Mouse (Mus musculus) limb, embryonic 11.5 days (tissue): ENCODE results near the gene Sprr4. TPM values are rescaled to one million over a fixed set of nuclear protein-coding genes. Genes with fewer than 3 reads are reported as not detected.
"Not testable (repeated sequence)": the region's sequence is repeated elsewhere in the genome, so short reads cannot be mapped to it uniquely, and the experiment has no call there.

Source experiments
- ATAC-seq: fragments of 200-750 bp; cut with Nextera tagmentation; 2 replicates; pipeline ENCODE4 v1.8.0; 2017; ENCODE audit warnings: low read depth; ENCODE audit not compliant: insufficient number of reproducible peaks, low FRiP score, low TSS enrichment
- DNase-seq: peaks from one replicate; pipeline ENCODE4 v3.0.0-alpha.2; 2015; ENCODE audit warnings: low spot score
- H3K27ac ChIP-seq: fragments of 300-500 bp; sonication (generic); replicated peaks from 2 replicates; pipeline ENCODE4 v1.5.1; 2014; ENCODE audit warnings: low read depth, mild to moderate bottlenecking, low read length
- H3K27me3 ChIP-seq: fragments of 300-500 bp; sonication (generic); 2 replicates; pipeline ENCODE4 v1.6.1; 2014; ENCODE audit warnings: mild to moderate bottlenecking, low read length, mixed read lengths; ENCODE audit not compliant: control insufficient read depth, insufficient read depth
- H3K36me3 ChIP-seq: fragments of 300-500 bp; sonication (generic); 2 replicates; pipeline ENCODE4 v1.6.1; 2014; ENCODE audit warnings: mild to moderate bottlenecking, low read length, moderate library complexity, mixed read lengths; ENCODE audit not compliant: control insufficient read depth, insufficient read depth
- H3K4me1 ChIP-seq: fragments of 300-500 bp; sonication (generic); 2 replicates; pipeline ENCODE4 v1.6.1; 2014; ENCODE audit warnings: low read length, mixed read lengths; ENCODE audit not compliant: control insufficient read depth, insufficient read depth
- H3K4me2 ChIP-seq: fragments of 300-500 bp; sonication (generic); 2 replicates; pipeline ENCODE4 v1.6.1; 2014; ENCODE audit warnings: low read depth, mild to moderate bottlenecking, moderate library complexity; ENCODE audit not compliant: severe bottlenecking
- H3K4me3 ChIP-seq: fragments of 300-500 bp; sonication (generic); 2 replicates; pipeline ENCODE4 v1.5.1; 2014; ENCODE audit warnings: low read depth, low read length
- H3K9ac ChIP-seq: fragments of 300-500 bp; sonication (generic); 2 replicates; pipeline ENCODE4 v1.6.1; 2014; ENCODE audit warnings: mild to moderate bottlenecking, low read length
- H3K9me3 ChIP-seq: fragments of 300-500 bp; sonication (generic); 2 replicates; pipeline ENCODE4 v1.6.1; 2016; ENCODE audit warnings: low read length; ENCODE audit not compliant: control insufficient read depth
- WGBS: fragments of 180-500 bp; shearing (Covaris S2); extraction: QIAGEN DNeasy Blood & Tissue Kit; methylation state at CpG from one replicate; pipeline ENCODE4 v1.1.7; 2014; 5-methylcytosine and 5-hydroxymethylcytosine counted together
- polyA plus RNA-seq: library from polyadenylated mRNA; unstranded; fragments of >200 nt; fragmentation: Nextera tagmentation; extraction: Ambion mirVana; gene quantifications from 2 replicates; pipeline ENCODE4 v1.2.1, GENCODE M21; 2014

Sprr4 gene
- polyA plus RNA-seq, 1 experiment from 2014 or later = not detected

GRCm38 (mm10) chr3:92481249-92481648 is 19.0 kb downstream of the Sprr4 start:
- not testable (repeated sequence) for H3K9me3 ChIP-seq, H3K36me3 ChIP-seq, H3K27ac ChIP-seq, H3K27me3 ChIP-seq, H3K4me3 ChIP-seq, H3K9ac ChIP-seq, ATAC-seq, H3K4me2 ChIP-seq, H3K4me1 ChIP-seq
- DNase-seq = peak; percentile 24

- no peak for ATAC-seq
- Histone ChIP-seq H3K4me3 (no peak overlapping the region), H3K36me3 (no peaks in the 10 kb centered on the region), H3K9ac (no peak overlapping the region), H3K4me1 (no peaks in the 10 kb centered on the region), H3K27me3 (no peaks in the 10 kb centered on the region), H3K9me3 (no peaks in the 10 kb centered on the region), H3K4me2 (no peak overlapping the region), H3K27ac (no peak overlapping the region)
- 91% methylated on average over 2 of the region's 2 CpGs for WGBS
- no peak for DNase-seq
Observed at GRCm38 (mm10) chr3:92470111-92470510, 30.2 kb downstream of the Sprr4 start.

DNA sequence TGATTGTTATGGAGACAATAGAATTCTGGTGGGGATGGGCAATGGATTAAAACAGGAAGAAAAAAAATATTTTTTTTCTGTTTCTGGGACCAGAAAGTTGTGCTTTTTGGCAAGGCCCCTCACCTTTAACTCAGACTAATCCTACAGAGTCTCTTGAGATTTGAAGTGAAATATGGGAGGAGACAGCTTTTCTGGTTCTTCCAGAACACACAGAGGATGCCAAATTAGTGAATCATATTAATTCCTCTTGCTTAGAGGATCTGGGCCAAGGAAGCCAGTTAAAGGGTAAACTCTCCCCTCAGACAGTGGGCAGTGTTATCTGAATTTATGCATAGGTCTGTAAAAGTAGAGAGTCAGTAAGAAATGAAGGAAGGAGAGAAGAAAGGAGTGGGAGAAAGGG is 32.9 kb downstream of the Sprr4 start:
- no peaks in the 10 kb centered on the region for H3K27me3 ChIP-seq
- no peaks in the 10 kb centered on the region for H3K9me3 ChIP-seq
- no peak overlapping the region for H3K9ac ChIP-seq
- no peaks in the 10 kb centered on the region for H3K36me3 ChIP-seq
- no peaks in the 10 kb centered on the region for H3K4me1 ChIP-seq
- no peak overlapping the region for H3K4me3 ChIP-seq
- no peak overlapping the region for H3K27ac ChIP-seq
- ATAC-seq = no peak
- H3K4me2 ChIP-seq = no peak overlapping the region
- no peak for DNase-seq

DNA sequence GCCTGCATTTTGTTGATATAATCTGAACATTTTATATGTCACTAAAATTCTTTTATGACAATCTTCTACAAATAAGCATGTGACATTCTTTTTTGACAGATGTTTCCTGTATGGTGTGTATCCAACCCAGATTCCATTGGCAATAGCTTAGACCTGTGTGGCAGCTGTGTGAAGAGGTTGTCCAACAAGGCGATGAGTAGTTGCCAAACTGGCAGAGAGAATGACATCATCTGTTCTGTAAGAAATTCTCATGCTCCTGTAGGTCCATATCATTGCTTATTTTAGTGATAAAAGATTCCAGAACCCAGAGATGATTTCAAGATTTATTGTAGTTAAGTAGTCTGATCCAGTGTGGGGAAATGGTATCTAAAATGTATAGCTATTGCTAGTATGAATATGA is 33.7 kb downstream of the Sprr4 start:
- no peaks in the 10 kb centered on the region for H3K9me3 ChIP-seq
- H3K27me3 ChIP-seq = no peaks in the 10 kb centered on the region
- H3K9ac ChIP-seq = no peak overlapping the region
- H3K4me3 ChIP-seq = no peak overlapping the region
- no peak overlapping the region for H3K27ac ChIP-seq
- H3K4me1 ChIP-seq = no peaks in the 10 kb centered on the region
- no peaks in the 10 kb centered on the region for H3K36me3 ChIP-seq
- H3K4me2 ChIP-seq = no peak overlapping the region
- 80% methylated on average over 1 of the region's 1 CpGs for WGBS
- DNase-seq (no peak), ATAC-seq (no peak)

- Histone ChIP-seq H3K27me3 (no peaks in the 10 kb centered on the region), H3K9ac (no peak within 1 kb of the TSS), H3K4me2 (no peak within 1 kb of the TSS), H3K36me3 (no peaks in the 10 kb centered on the region), H3K4me1 (no peaks in the 10 kb centered on the region), H3K9me3 (no peaks in the 10 kb centered on the region), H3K27ac (no peak within 1 kb of the TSS), H3K4me3 (no peak within 1 kb of the TSS)
- WGBS = 74% methylated on average over 2 of the region's 2 CpGs
- DNase-seq = no peak
- ATAC-seq = no peak
Observed at GRCm38 (mm10) chr3:92458620-92459019, 41.7 kb downstream of the Sprr4 start, which contains the start of gene Sprr3. TSS of gene Sprr3 (minus strand) at chr3:92458720.

DNA sequence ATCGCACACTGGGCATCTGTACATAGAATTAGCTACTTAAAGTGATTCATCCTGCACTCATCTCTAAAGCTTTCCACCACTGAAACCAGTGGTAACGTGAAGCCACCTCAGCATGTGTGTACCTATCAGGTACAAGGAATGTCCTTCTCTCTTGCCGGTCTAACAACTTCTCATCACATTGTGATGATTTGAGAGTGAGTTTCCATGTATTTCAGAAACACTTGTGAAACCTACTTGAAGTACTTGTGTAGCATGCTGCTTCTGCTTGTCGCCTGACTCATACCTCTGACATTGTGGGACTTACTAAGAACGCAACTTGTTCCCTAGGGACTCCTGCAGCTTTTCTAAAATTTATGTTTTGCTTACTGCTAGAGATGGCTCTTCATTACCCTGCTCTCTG is 45.1 kb downstream of the Sprr4 start:
- 88% methylated on average over 5 of the region's 5 CpGs for WGBS
- Histone ChIP-seq H3K4me2 (no peak overlapping the region), H3K4me3 (no peak overlapping the region), H3K4me1 (no peaks in the 10 kb centered on the region), H3K36me3 (no peaks in the 10 kb centered on the region), H3K27me3 (no peaks in the 10 kb centered on the region), H3K9ac (no peak overlapping the region), H3K27ac (no peak overlapping the region), H3K9me3 (no peaks in the 10 kb centered on the region)
- ATAC-seq (no peak), DNase-seq (no peak)

Other genes starting within 250 kb of the Sprr4 start
- gene Sprr2a3, start 215.1 kb downstream of the Sprr4 start, polyA plus RNA-seq = not detected in 2 replicates
- gene Sprr2b, start 183.9 kb downstream of the Sprr4 start, polyA plus RNA-seq = not detected in 2 replicates
- not detected in 2 replicates for gene Sprr2d, start 161.4 kb downstream of the Sprr4 start, polyA plus RNA-seq
- not detected in 2 replicates for gene Sprr2e, start 148.3 kb downstream of the Sprr4 start, polyA plus RNA-seq
- not detected in 2 replicates for gene Sprr2f, start 135.3 kb downstream of the Sprr4 start, polyA plus RNA-seq
- not detected in 2 replicates for gene Sprr2h, start 114.8 kb downstream of the Sprr4 start, polyA plus RNA-seq
- gene Sprr2i, start 92.5 kb downstream of the Sprr4 start, polyA plus RNA-seq = not detected in 2 replicates
- gene Sprr2j-ps, start 82.4 kb downstream of the Sprr4 start, polyA plus RNA-seq = not detected in 2 replicates
- 4.9 and 5.8 TPM in 2 replicates for gene Gm9774, start 71.1 kb downstream of the Sprr4 start, polyA plus RNA-seq
- not detected in 2 replicates for gene Sprr2k, start 67.9 kb downstream of the Sprr4 start, polyA plus RNA-seq
- gene Sprr1b, start 61.7 kb downstream of the Sprr4 start, polyA plus RNA-seq = not detected in 2 replicates
- gene Sprr3, start 41.8 kb downstream of the Sprr4 start, polyA plus RNA-seq = not detected in 2 replicates
- not detected in 2 replicates for gene Sprr1a, start 14.6 kb downstream of the Sprr4 start, polyA plus RNA-seq
- gene 2310046K23Rik, start 34.0 kb upstream of the Sprr4 start, polyA plus RNA-seq = not detected in 2 replicates
- gene Ivl, start 73.2 kb upstream of the Sprr4 start, polyA plus RNA-seq = not detected in 2 replicates
- not detected in 2 replicates for gene Smcp, start 88.5 kb upstream of the Sprr4 start, polyA plus RNA-seq
- gene 2210017I01Rik, start 107.0 kb upstream of the Sprr4 start, polyA plus RNA-seq = not detected in 2 replicates
- gene Lce6a, start 121.2 kb upstream of the Sprr4 start, polyA plus RNA-seq = not detected in 2 replicates
- not detected in 2 replicates for gene Lce1a1, start 147.8 kb upstream of the Sprr4 start, polyA plus RNA-seq
- gene Lce1b, start 156.4 kb upstream of the Sprr4 start, polyA plus RNA-seq = not detected in 2 replicates
- gene Lce1a2, start 169.8 kb upstream of the Sprr4 start, polyA plus RNA-seq = not detected in 2 replicates
- gene Lce1c, start 178.8 kb upstream of the Sprr4 start, polyA plus RNA-seq = not detected in 2 replicates
- not detected in 2 replicates for gene Lce1d, start 186.7 kb upstream of the Sprr4 start, polyA plus RNA-seq
- not detected in 2 replicates for gene Lce1e, start 208.6 kb upstream of the Sprr4 start, polyA plus RNA-seq
- gene Lce1f, start 219.9 kb upstream of the Sprr4 start, polyA plus RNA-seq = not detected in 2 replicates
- not detected in 2 replicates for gene Gm38119, start 238.6 kb upstream of the Sprr4 start, polyA plus RNA-seq